Mouse (Mus musculus): ENCODE measurements around the gene Pcnx. TPM values are rescaled to one million over a fixed set of nuclear protein-coding genes. Genes with fewer than 3 reads are reported as not detected.

Pcnx gene
- polyA plus RNA-seq (2012): not detected in 2 replicates

DNA sequence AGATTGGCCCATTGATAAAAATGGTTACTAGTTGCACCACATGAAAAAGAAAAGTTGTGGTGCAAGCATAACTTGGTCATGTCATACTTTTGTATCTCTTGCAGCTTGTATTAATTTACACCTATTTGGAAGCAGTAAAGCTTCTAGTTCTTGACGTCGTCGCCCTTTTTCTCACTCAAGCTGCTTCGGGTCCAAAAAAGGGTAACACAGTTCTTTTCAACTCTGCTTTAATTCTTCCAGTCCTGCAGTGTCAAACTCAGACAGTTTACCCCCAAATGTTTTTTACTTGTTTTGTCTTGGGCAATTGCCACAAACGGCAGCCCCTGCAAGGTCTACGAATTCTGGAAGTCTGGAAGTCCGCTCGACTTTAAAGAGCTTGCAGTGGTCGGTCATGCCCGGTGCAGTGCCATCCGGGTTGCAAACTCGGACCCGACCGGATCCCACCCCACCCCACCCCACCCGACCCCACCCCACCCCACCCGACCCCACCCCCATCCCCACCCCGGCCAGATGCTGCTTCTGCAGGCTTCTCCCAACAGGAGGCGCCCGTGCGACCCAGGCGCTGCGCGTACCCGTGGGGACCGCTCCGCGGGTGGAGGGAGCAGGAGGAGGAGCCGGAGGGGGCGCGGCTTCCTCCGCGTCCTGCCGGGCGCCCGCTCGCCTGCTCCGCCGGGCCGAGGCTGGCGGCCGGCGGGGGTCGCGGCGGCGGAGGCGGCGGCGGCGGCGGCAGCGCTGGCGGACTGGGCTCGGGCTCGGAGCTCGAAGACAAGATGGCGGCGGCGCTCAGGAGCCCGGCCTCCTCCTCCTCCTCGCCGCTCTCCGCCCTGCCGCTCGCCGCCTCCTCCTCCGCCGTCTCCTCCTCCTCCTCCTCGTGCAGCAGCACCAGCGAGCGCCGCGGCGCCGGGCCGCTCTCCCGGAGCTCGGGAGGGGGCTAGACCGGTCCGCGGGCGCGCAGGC, at the start of gene Pcnx:
Gene Pcnx, plus strand, starts transcription at position 673 of the 957 bp plus-strand sequence.
- TF ChIP-seq GATA1 (IDR thresholded peaks at IDR 0.05; ENCODE audit: low read length): no peak

DNA sequence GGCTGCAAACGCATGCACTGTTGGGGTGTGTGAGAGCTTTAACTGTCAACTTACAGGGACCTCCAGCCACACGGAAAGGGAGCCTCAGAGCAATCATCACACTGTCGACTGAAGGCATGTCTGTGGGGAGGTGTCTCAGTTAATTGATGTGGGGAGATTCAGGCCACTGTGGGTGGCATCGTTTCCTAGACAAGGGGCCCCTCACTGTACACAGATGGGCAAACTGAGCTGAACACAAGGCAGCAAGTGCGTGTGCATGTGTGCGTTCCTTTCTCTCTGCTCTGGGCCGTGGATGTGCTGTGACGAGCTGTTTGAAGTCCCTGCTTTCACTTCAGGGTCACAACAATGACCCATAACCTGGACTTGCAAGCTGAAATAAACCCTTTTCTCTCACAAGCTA, 49.4 kb upstream of the Pcnx start:
- TF ChIP-seq GATA1 (IDR thresholded peaks at IDR 0.05; ENCODE audit: low read length): no peak

DNA sequence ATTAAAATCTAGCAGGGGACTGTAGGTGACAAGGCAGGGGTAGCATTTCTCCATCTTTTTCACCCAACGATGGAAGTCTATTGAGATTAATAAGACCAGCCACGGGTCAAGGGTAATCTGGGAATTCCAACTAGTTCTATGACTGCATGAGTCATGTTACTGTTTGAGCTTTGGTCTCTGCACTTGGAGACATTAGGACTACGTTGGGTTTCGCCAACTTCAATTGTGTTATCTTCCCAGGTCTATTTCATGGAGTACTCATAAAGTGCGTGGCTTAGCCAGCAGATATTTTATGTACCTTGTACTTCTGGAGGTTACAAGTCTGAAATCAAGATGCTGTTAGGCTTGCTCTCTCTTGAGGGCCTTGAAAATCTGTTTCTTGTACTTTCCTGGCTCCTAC, 45.1 kb upstream of the Pcnx start:
- TF ChIP-seq GATA1 (IDR thresholded peaks at IDR 0.05; ENCODE audit: low read length): no peak

DNA sequence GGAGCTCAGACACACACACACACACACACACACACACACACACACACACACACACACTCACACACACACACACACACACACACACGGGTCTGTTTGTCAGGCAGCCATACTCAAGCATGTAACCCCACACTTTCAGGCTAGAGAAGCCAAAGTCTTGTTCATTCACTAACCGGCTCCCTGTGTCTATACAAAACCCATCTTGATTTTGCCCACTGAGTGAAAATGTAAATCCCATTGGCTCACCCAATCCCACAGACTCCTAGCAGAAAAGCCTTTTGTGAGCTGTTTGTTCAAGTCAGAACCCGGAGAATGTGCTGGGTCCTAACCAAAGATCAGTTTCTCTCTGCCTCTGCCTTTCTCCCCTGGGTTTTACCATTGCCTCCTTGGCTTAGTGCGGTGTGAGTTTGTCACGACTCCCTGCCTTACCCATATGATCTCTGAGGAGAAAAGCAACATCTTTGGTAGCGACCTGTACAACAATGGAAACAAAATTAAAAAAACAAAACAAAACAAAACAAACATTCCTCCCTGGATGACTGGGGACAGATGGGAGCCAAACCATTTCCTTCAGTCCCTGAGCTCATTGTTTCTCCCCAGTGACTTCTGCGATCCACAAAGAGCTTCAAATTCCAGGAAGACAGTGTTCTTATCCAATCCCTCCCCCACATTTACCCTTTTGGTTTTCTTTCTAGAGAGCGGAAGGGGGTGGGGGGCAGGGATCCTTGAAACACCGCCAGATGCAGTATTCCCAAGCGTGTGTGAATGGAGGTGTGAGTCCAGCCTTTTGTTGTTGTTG, 43.3 kb upstream of the Pcnx start:
- no peak for TF ChIP-seq GATA1 (IDR thresholded peaks at IDR 0.05; ENCODE audit: low read length)

DNA sequence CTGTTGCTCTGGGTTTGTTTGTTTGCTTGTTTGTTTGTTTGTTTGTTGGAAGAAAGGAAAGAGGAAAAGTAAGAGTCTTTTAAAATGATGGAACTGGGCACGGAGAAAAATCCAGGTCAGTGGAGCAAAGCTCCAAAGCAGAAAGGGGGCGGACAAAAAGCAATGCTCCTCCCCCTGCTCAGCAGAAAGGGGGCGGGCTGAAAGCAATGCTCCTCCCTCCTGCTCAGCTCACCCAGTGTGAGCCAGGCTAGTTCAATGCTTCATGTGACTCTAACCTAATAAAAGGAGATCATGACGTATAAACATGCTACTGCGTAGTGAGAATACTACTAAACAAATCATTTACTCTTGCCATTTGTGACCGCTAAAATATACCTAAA, 42.7 kb upstream of the Pcnx start:
- no peak for TF ChIP-seq GATA1 (IDR thresholded peaks at IDR 0.05; ENCODE audit: low read length)

DNA sequence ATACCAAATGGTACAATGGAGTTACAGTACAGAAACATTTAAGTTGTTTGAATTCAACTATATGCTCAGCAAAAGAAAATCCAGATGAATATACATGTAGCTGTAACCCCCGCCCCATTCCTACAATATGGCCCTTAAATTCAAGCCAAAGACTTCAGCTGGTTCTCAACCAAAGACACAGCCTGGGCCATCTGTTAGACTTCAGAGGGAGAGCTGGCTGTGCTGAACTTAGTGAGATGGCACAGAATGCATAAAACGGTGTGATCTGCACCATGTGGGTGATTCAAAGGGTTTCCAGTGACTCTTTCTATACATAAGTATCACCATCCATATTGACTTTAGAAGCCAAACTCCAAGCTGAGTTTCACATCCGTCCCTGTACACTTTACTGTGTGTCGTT, 39.1 kb upstream of the Pcnx start:
- no peak for TF ChIP-seq GATA1 (IDR thresholded peaks at IDR 0.05; ENCODE audit: low read length)

DNA sequence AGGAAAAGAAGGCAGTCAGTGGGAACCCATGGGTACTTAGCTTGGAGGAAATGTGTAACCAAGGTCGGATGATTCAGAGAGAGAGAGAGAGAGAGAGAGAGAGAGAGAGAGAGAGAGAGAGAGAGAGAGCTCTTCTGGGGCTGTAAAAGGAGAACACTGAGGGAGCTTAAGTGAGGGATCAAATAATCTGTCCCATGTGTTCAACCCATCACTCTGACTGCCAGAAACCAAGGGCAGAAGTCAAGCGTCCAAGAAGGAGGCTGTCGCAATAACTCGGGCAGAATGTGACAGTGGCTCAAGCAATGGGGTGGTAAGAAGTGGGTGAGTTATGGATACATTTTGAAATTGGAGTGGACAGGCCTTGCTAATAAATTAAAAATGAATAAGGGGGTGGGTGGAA, 37.6 kb upstream of the Pcnx start:
- no peak for TF ChIP-seq GATA1 (IDR thresholded peaks at IDR 0.05; ENCODE audit: low read length)

DNA sequence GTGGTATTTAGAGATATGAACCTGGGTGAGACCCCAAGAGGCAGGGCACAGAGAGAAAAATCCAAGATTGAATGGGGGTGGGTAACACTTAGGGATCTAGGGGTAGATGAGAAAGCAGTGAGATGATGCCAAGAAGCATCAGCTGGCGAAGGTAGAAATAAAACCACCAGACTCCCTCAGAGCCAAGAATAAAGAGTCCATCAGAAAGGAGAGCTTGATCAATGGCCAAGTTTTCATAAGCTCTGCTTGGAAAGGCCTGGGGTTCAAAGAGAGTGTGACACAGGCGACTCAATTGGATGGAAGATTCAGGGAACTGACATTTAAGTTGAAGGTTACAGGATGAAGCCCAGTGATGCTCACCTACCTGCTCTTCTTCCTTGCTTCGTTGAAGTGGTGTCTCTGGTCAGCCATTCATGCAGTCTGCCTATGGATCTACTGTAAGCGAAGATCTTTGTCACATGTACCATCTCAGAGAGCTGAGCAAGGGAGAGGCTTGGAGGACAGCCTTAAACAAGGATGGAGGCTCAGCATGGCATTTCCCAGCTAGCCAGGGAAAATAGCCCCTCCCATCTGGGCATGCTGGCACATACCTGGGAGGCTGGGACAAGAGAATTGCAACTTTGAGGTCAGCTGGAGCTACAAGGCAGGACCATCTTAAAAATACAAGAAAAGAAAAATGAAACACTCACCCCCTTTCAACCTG, 36.9 kb upstream of the Pcnx start:
- no peak for TF ChIP-seq GATA1 (IDR thresholded peaks at IDR 0.05; ENCODE audit: low read length)

DNA sequence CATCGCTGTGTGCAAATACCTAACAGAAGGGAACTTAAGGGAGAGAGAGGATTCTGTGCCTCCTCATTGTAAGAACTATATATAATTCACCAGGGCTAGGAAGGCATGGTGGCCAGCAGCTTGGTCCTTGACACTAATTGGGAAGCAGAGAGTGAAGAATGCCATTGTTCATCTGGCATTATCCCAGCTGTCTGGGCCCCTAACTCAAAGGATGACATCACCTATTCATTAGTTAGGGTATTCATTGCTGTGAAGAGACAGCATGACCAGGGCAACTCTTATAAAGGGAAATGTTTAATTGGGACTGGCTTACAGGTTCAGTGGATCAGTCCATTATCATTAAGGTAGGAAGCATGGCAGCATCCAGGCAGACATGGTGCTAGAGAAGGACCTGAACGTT, 31.5 kb upstream of the Pcnx start:
- no peak for TF ChIP-seq GATA1 (IDR thresholded peaks at IDR 0.05; ENCODE audit: low read length)

DNA sequence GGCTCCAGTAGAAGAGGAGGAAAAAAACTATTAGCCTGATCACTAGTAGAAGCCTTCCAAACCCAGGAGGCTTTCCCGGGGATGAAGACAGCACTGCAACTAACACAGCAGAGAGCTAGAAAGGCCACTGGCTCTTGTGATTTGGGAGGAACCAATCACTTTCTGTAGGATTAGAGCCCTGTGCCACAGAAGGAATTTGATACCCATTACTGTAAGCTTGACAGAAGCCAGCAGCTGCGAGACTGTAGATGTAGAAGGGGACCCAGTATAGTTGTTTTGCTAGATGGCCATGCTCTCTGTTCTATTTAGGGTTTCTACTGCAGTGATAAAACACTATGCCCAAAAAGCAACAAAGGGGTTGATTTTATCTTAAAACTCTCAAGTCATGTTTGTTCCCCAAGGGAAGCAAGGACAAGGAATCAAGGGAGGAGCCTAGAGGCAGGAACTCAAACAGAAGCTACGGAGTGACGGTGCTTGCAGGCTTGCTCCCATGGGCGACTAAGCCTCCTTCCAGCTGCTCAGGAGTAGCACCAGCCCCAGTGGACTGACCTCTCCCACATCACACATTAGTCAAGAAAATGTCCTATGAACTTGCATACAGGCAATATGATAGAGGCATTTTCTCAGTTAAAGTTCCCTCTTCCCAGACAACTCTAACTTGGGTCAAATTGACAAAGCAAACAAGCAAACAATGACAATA, 27.6 kb upstream of the Pcnx start:
- no peak for TF ChIP-seq GATA1 (IDR thresholded peaks at IDR 0.05; ENCODE audit: low read length)

DNA sequence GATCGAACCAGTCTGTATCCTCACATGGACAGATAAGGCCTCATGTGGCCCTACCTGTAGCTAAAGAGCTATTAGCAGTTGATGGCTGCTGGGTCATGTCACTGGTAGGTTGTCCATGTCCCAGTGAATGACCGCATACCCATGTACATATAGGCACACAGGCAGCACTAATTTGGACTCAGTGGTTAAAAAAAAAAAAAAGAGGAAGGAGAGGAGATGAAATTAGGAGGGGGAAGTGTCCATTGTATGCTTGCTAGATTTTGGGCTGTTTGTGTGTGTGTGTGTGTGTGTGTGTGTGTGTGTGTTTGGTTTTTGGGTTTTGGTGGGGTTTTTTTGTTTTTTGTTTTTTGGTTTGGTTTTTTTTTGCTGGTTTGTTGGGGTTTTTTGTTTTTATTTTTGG, 26.7 kb upstream of the Pcnx start:
- TF ChIP-seq GATA1 (IDR thresholded peaks at IDR 0.05; ENCODE audit: low read length): no peak

DNA sequence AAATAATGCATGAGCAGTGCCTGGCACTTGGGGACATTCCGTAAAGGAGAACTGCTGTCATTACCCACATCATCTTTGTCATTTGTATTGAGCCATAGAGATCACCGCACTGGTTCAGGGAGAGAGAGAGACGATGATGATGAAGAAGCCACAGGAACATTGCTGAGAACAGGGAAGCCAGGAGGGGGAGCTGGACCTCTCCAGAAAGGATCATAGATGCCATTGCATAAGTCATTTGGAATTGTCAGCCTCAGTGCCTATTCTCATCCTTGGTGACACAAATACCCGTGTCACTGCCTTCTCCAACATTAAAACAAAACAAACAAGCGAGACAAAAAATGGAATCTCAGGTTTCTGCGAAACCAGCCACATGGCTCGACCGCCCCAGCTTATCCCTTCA, 23.7 kb upstream of the Pcnx start:
- no peak for TF ChIP-seq GATA1 (IDR thresholded peaks at IDR 0.05; ENCODE audit: low read length)

DNA sequence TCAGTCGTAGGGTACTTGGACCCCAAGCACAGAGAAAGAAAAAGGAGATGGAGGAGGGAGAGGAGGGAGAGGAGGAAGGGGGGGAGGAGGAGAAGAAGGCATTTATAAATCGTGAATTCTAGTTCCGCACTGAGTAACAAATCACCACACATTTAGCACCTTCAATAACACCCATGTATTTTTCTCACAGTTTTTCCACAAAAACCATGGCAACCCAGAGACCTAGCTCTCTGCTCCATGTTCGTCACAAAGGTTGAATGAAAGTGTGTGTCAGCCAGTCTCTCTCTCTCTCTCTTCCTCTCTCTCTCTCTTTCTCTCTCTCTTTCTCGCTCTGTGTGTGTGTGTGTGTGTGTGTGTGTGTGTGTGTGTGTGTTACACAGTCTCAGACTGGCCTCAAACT, 22.4 kb upstream of the Pcnx start:
- no peak for TF ChIP-seq GATA1 (IDR thresholded peaks at IDR 0.05; ENCODE audit: low read length)

DNA sequence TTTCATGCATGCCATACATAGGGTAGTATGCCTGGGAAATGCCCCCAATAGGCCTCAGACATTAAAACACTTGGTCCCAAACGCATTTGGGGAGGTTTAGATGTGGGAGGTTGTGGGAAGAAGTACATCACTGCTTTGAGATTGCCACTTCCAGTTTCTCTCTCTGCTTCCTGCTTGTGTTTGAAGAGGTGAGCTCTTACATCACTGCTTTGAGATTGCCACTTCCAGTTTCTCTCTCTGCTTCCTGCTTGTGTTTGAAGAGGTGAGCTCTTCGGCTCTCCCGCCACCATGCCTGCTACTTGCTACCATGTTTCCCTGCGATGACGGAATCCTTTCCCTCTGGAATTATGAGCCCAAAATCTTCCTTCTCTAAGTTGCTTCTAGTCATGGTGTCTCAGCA, 20.2 kb upstream of the Pcnx start:
- TF ChIP-seq GATA1 (IDR thresholded peaks at IDR 0.05; ENCODE audit: low read length): no peak

DNA sequence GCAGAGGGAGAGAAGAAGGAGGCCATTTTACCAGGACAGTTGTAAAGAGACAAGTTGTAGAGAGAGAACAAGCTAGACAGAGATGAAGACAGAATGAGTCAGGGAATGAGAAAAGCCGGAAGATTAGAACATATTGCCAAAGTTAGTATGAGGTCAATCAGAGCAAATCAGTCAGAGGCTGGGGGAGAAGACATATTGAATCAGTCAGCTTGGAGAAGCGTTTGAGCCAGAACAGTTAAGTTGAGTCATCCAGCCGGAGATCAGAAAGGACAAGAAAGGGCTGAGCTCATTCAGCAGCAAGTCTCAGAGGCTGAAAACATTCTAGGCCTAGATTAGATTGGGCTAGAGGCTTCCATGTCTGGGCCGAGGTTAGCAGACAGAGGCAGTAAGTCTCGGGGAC, 18.8 kb upstream of the Pcnx start:
- no peak for TF ChIP-seq GATA1 (IDR thresholded peaks at IDR 0.05; ENCODE audit: low read length)
